Mouse (Mus musculus): ENCODE data around the gene Gstm7.
"Not testable (repeated sequence)": the region's sequence is repeated elsewhere in the genome, so short reads cannot be mapped to it uniquely, and the experiment has no call there.

Gene Gstm7

DNA sequence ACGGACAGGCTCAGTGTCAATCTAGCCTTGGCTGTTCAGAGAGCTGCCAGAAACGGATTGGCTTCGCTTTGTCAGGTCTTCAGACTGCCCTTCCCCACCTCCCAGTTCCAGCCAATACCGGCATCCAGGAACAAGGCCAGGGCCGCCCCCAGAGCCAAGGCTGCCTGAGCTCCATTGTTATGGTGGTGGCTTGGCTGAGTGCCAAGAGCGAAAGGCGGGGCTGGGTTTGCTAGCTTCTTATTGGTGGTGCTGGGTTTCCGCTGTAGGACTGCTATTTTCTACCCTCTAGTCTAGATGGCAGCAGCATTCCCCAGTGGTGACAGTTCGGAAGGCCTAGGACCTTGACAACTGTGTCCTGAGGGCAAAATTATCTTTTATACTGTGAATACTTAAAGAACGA is at the start of gene Gstm7:
Gstm7 (minus strand) TSS at position 148 of the 400 bp plus-strand sequence.
- peak; percentile 99 for DNase-seq (ENCODE audit: low spot score)

DNA sequence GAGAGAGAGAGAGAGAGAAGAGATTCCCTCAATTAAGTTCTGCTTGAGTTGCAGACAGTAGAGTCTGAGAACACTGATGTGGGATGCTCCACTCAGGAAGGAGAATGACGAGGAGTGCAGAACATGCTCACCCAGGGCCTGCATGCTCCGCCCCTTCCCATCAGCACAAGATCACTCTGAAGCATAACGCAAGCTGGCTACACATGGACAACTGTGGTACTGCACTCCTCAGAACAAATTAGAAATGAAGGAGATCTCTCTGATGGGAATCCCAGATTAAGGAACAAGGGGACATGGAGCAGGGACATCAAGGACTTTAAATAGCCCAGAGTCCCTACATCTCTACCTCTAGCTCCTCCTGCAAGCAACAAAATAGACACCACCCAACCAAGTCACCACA is 49.6 kb upstream of the Gstm7 start:
- DNase-seq (ENCODE audit: low spot score) = no peak

DNA sequence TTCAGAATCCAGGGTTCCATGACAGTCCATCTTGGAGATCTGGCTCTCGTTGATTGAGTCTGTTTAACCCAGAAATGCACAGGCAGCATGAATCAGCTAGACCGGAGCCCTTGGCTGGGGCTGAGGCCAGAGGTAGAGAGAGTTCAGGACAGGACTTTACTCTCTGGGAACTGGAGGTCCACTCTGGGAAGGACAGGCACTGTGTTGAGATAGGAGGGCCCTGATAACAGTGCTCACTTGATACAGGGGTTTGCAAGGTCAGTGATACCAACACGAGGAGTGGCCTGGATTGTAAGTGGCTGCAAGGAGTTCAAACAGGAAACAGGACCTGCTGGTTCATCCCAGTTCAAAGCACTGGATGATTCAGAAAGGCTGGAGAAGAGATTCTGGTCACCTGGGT is 46.1 kb upstream of the Gstm7 start:
- no peak for DNase-seq (ENCODE audit: low spot score)

DNA sequence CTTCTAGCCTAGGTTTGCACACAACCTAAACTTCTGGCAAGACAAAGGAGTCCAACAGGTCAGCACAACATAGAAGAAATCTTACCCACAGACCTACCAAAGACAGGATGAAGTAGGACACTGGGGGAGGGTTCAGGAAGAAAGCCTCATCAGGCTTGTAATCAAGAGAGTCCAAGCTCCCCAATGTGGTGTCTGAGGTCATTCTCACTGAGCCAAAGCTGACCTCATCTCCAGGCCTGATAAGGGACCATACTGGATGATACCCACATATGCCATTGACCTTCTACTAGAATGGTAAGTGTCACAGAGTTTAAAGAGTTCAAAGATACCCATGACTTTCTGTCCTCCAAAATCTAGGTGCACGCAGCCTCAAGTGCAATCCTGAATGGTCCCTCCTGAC is 42.6 kb upstream of the Gstm7 start:
- no peak for DNase-seq (ENCODE audit: low spot score)

DNA sequence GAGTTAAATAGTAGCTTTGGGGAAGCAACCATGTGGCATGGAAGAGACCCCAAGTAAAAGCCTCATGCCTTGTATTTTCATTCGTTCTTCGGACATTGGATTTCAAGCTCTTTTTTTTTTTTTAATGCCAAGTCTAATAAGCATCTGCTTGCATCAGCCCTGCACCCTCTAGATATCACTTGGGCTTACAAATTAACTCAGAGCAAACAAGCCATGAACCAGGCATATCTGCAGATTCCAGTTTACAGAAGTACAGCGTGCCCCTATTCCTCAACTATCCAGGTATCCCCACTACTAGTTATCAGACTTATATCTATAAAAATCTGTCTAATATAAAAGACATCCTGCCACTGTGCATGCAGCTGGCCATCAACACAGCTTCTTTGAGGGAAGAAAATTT is 40.5 kb upstream of the Gstm7 start:
- no peak for DNase-seq (ENCODE audit: low spot score)

DNA sequence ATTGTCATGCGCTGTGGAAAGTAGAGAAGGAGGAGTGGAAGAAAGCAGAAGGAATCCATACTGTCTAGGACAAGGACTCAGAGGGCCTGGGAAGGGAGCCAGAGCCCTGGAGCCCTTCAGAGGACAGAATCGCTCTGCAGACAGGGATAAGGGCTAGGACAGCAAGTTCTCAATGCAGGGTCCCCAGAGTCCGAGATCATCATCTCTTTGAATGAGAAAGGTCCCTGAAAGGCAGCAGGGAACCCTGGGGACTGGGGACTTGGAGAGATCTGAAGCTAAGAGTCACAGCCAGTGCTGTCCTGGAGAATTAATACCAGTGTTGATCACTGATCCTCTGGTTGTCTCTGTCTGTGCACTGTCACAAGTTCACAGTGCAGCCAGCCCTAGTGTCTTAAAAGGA is 39.5 kb upstream of the Gstm7 start:
- DNase-seq (ENCODE audit: low spot score) = not testable (repeated sequence)

DNA sequence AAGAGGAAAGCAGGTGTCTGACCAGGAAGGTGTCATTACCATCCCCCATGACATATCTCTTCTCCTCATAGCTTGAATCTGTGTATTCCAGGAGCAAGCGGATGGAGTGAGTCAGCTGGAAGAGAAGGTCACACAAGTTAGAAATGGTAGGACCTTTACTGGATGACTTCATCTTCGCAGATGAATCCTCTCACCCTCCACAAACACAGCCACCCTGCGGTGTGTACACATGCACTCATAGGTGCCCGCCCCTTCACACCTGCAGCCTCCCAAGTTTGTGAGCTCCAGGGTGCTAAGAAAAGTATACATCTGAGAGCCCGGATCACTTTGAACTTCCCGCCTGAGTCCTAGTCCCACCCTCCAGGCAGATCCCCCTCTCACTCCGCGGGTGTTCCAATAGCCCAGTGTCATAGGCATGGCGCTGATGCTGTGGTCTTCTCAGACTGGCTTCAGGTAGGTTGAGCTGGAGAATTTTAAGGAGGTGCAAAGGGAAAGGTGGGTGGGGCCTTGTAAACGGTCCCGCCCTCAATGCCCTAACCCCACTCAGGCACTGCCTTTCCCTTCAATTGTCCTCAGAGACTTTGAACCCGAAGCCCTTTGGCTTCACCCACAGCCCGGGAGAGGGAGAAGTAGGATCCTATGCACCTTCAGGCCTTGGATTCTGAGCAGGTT is 37.2 kb upstream of the Gstm7 start, which contains the start of gene Gstm3:
Gstm3 (minus strand) TSS at position 560 of the 672 bp plus-strand sequence.
- DNase-seq (ENCODE audit: low spot score) = no peak

DNA sequence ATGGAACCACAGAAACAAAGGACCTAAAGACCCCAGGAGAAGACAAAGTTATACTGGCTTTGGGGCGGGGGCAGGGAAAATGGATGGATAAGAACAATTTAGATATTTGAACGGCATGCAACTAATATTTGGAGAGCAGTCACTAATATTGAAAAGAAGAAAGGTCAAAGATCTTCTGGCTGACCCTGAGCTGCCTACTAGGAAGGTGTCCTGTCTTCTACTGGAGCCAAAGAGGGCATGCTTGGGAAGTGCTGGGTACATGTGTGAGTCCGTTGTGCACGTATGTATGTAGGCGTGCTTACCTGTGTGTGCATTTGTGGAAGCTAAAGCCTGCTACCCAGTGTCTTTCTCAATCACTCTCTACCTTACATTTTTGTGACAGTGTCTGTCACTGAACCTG is 35.0 kb upstream of the Gstm7 start:
- DNase-seq (ENCODE audit: low spot score) = no peak

DNA sequence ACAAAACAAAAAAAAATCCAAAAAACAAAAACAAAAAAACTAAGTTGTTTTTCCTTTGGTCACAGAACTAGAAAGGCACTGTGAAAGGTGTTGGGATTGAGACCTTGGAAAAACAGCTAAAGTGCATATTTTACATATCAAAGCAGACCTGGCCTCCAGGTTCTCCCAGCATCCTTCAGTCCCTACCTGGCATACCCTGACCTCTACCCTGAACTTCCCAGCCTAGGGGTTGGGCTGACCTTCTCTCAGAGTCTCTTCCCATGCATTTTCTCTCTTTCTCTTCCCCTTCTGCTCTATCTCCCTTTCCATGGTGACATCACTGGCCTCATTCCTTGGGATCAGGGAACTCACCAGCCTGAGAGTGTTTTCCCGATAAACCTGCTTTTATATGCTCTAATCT is 34.0 kb upstream of the Gstm7 start:
- DNase-seq (ENCODE audit: low spot score) = no peak

DNA sequence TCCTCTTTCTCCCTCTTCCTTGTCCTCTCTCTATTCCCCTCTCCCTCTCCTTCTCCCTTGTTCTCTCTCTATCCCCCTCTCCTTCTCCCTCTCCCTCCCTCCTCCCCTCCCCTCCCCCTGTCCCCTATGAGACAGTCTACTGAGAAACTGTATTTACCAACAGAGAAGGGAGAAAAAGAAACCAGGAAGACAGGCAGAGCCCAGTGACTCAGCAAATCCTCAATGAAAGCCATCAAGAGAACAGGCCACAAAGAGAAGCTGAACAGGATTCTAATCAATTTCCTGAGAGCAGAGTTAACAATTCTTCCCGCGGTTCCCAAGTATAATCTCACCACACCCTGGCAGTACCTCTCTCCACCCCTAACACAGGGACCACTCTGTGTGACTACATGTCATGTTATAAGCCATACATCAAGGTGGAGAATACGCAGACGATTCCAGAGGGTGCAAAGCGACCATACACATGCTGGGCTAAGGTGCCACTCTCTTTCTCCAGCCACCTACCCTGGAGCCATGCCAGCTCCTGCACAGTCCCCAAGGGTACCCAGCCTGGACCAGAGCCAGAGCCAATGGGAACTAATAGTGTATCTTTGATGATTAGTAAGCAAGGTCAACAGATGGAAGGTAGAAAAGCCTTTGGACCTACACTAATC is 33.2 kb upstream of the Gstm7 start:
- DNase-seq (ENCODE audit: low spot score) = no peak

DNA sequence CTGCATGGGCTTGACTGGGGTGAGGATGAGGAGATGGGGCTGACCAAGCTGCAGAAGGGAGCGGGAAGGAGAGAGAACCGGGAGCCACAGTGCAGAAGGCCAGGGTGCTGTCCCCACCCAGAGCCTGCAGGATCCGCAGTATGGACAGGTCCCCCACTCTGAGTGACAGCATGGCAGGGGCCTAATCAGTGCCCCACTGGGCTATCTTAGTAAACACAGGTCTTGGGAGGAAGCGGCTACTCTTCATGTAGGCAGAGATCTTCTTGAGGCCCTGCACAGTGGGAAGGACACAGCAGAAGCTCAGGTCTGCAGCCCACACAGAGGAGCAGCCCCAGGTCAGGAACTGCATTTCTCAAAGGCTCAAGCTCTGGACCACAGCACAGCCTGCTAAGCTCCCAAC is 32.4 kb upstream of the Gstm7 start:
- DNase-seq (ENCODE audit: low spot score) = no peak

DNA sequence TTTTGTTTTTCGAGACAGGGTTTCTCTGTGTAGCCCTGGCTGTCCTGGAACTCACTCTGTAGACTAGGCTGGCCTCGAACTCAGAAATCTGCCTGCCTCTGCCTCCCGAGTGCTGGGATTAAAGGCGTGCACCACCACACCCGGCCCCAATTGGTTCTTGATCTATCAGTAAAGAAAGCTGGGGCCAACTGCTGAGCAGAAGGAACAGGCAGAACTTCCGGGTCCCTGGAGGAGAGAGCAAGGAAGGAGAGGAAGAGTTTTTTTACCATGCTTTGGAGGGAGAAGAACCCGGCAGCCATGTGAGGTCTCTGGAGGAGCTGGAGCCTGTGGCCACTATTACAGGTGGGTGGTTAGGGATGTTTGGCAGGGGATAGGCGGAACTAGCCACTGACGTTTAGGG is 23.6 kb upstream of the Gstm7 start:
- not testable (repeated sequence) for DNase-seq (ENCODE audit: low spot score)

DNA sequence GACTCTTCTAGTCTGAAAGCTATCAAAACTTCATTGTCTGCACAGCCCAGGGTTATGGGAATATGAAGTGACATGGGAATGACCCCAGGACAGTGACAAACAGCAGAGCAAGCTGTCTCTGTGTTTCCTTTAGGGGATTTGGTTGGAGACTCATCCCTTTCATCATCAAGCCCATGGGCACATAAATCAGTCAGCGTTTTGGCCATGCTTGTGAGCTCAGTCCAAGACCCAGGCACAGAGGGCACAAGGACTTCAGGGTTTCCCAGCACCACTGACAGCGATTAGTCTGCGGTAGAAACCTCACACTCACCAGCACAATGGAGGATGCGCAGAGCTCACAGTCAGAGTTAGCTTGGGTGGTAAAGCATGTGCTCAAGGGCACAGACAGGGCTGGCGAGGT is 22.3 kb upstream of the Gstm7 start:
- no peak for DNase-seq (ENCODE audit: low spot score)

DNA sequence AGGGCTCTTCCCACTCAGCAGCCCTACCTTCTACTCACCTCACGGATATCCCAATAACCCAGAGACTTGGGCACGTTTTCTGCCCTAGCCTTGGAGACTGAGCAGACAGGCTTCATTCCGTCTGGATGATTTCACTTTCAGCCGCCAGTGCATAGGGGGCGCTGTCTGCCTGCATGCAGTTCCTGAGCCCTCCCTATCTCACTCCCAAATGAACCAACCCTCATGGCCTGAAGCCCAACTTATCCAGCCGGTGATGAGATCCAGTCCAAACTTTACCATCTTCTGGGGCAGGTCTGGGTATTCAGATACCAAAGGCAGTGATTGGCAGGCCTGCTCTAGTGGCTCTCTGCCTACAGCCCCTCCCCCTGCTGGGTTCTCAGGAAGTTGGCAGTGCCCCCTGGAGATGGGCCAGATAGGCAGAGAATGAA is 21.7 kb upstream of the Gstm7 start:
- DNase-seq (ENCODE audit: low spot score) = peak; percentile 73

DNA sequence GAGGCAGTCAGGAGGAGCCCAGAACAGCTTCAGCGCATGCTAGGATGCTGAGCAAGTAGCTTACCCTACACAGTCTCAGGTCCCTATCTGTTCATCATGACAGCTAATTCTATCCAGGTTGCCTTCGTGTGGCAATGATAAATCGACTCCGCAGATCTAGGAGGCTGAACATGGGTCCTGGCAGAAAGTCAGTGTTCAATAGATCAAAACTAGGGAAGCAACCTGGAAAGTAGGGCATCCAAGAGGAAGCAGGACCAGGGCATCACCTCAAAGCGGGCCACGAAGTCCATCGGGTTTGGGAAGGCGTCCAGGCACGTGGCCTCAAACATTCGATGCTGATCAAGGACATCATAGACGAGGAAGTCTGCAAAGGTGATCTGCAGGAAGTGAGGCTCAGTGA is 18.9 kb upstream of the Gstm7 start:
- DNase-seq (ENCODE audit: low spot score) = no peak

DNA sequence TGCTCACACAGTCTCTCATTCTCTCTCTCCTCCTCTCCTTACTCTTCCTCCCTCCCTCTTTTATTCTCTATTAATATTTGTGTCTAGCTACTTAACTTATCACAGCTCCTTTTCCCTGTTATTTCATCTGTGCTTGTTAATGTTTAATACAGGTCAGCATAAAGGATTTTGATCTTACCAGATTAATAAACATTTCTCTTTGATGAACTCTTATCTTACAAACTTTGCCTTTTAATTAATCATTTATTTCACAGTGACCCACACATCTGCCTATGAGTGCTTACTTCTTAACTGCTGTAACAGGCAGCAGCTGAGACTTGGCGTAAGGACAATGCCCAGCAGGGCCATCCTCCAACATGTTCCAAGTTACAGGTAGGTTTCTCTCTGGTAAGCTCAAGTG is 17.8 kb upstream of the Gstm7 start:
- not testable (repeated sequence) for DNase-seq (ENCODE audit: low spot score)

DNA sequence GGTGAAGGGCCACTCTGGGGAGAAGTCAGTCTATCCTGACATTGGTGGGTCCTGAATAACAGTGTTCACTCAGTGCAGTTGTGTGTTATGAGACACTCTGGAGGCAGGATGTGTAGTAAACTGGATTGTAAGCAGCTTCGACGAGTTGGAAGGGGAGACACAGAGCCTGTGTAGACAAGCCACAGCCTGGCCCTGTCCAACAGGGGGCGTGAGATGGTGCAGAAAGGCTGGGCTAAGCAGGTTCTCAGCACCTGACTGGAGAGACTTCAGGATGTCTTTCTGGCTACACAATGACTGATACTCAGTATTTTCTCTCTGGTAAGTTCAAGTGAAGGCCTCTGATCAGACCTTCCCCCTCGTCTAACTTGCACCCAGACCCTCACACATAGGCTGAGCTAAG is 14.1 kb upstream of the Gstm7 start:
- no peak for DNase-seq (ENCODE audit: low spot score)

DNA sequence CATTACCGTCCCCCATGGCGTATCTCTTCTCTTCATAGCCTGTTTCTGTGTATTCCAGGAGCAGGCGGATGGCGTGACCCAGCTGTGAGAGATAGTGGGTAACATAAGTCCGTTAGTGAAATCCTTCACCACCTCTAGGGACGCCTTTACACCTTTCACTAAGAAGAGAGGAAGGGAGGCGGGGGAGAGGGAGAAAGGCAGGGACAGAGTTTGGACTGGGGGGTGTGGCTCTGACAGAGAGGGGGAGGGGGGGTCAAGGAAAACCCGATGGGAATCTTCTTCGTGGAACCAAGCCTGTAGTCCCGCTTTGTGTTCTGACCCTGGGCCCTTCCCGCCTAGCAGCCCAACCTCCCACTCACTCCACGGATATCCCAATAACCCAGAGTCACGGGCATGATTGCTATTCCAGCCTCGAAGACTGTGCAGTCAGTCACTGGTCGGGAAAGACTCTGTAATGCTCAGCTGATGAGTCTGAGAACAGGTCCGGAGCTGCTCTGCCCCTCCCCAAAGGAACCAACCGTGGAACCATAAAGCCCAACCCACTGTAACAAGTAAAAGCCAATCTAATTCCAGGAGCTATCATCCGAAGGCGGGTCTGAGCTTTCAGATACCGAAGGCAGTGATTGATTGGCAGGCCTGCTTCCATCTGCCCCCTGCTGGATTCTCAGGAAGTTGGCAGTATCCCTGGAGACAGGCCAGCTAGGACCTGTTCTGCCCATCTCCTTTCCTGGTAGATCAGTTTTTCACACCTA is 11.8 kb upstream of the Gstm7 start, which contains the start of gene Gstm6:
Gstm6 (minus strand) TSS at position 511 of the 752 bp plus-strand sequence.
- DNase-seq (ENCODE audit: low spot score) = no peak

DNA sequence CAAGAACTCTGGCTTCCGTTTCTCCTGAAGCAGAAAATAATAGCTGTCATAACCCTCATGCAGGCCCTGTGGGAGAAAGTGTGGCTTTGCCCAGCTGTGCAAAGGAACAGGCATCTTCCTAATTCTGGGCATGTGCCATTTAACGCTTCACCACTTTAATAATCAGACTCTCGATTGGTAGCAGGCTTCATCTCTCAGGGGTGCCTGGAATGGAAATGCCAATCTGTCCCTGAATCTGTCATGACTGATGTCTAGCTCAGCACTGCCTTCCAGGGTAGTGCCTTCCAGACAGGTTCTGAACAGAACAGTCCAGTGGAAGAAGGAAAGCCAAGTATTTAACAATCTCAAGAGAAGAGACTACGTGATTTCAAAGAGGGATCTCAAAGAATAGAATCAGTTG is 9.6 kb upstream of the Gstm7 start:
- DNase-seq (ENCODE audit: low spot score) = no peak

DNA sequence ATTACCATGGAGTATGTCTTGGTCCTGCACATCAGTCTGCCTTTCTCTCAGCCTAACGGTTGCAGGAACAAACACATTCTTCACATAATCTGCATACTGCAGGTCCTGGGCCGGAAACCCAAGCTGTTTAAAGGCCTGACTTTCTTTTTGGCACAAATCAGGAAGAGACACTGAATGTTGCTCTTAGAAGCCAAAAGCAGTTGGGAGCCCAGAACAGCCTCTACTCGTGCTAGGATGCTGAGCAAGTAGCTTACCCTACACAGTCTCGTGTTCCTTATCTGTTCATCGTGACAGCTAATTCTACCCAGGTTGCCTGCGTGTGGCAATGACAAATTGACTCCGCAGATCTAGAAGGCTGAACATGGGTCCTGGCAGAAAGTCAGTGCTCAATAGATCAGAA is 8.9 kb upstream of the Gstm7 start:
- DNase-seq (ENCODE audit: low spot score) = no peak

DNA sequence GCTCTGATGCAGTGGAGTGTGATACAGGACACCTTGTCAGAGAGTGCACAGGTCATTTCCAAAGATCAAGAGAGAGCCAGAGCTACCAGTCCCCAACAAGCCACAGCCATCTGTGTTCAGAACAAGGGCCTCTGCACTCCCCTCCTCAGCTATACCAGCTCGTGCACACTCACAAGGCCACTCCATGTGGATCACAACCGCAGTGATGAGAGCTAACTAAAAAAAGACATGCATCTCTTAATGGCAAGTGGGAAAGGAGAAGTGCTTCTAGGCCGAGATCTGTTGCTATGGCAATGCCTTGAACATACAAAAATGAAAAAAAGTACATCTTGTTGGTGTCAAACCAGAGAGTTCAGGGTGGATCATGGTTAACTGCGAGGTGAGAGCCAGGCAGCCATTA is 8.2 kb upstream of the Gstm7 start:
- no peak for DNase-seq (ENCODE audit: low spot score)

DNA sequence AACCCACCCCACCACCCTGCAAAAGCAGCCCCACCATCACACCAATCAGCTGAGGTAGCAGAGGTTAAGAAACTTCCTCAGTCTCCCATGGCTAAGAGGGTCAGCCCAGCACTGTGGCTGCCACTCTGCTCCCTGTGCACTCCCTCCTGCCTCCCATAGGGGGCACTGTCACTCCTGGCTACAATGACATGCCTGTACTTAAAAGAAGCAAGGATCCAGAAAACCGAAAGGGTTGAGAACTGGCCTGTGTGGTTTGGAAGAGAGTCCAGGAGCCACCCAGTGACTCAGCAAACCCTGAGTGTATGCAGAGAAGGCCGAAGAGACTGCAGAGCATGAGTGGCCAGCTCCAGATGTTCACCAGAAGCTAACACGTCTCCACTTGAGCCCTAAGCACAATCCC is 7.8 kb upstream of the Gstm7 start:
- peak; percentile 74 for DNase-seq (ENCODE audit: low spot score)

DNA sequence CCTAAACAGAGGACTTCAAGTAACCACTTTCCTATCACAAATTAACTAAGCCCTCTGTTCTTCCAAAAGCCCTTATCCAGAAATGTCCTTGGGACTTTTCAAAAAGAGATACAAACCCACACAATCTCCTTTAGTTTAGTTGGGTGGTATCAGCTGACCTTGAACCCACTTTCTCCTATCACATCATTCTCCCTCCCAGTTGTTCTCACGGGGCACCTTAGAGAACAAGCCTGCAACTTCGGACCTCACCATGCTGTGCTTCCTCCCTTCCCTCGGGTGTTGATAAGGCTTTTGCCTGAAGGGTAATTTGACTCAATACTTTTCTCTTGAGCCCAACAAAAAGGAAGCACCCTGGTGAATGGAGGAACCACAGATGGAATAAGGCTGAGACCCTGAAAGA is 4.3 kb upstream of the Gstm7 start:
- DNase-seq (ENCODE audit: low spot score) = peak; percentile 55

Data from ovary, adult 18-20 months (tissue).